Mouse (Mus musculus): ENCODE results near the gene Car3.

DNA sequence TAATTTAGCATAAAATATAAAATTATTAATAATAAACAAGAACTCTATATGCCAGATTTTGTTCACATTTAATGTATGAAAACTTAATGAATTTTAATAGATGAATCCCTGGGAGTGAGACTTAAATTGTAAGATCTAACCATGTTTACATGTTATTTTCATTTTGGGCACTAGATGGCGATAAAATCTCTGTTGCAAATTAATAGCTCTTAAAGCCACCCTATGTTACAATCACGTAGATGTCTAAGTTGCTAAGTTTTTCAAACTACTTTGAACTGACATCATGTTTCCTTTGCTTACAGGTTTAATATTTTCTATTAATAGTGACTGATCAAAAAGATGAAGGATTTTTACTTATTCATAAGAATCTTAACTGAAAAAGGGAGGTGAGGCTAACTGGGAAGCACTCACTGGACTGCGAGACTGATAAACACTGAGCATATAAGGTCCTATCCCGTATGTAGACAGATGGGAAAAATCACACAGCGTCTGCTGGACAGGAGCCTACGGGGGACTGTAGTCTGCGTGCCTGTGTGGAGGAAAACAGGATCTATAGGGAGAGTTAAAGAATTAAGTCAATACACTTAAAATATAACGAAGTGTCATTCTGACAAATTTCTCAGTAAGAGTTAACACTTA is 11.2 kb downstream of the Car3 start:
- TF ChIP-seq CTCF (IDR thresholded peaks at IDR 0.05; ENCODE audit: control insufficient read depth, insufficient read depth, insufficient read length) (no peak), MYOD1 (IDR thresholded peaks at IDR 0.05; ENCODE audit: control insufficient read depth, insufficient read length, low read depth) (no peak), MYOG (IDR thresholded peaks at IDR 0.05; ENCODE audit: control insufficient read depth, extremely low read depth, insufficient read length) (no peak), MAX (IDR thresholded peaks at IDR 0.05) (no peak), CEBPB (IDR thresholded peaks at IDR 0.05; ENCODE audit: low read depth) (no peak), USF1 (IDR thresholded peaks at IDR 0.05; ENCODE audit: low read depth) (no peak), FOSL1 (IDR thresholded peaks at IDR 0.05; ENCODE audit: insufficient read depth, low read length, poor library complexity, severe bottlenecking) (no peak)
